Mouse (Mus musculus) midbrain, embryonic 12.5 days (tissue): ENCODE results near the gene Sp6. TPM values are rescaled to one million over a fixed set of nuclear protein-coding genes. Genes with fewer than 3 reads are reported as not detected.

Source experiments
- ATAC-seq: fragments of 200-750 bp; cut with Nextera tagmentation; 2 replicates; pipeline ENCODE4 v1.8.0; 2017; ENCODE audit warnings: low read depth, moderate TSS enrichment, moderate library complexity; ENCODE audit not compliant: low FRiP score
- H3K27ac ChIP-seq: fragments of 300-500 bp; sonication (generic); replicated peaks from 2 replicates; pipeline ENCODE4 v1.5.1; 2016; ENCODE audit warnings: mild to moderate bottlenecking
- H3K27me3 ChIP-seq: fragments of 300-500 bp; sonication (generic); 2 replicates; pipeline ENCODE4 v1.6.1; 2016; ENCODE audit warnings: mild to moderate bottlenecking
- H3K36me3 ChIP-seq: fragments of 300-500 bp; sonication (generic); 2 replicates; pipeline ENCODE4 v1.6.1; 2016
- H3K4me1 ChIP-seq: fragments of 300-500 bp; sonication (generic); 2 replicates; pipeline ENCODE4 v1.6.1; 2016
- H3K4me2 ChIP-seq: fragments of 300-500 bp; sonication (generic); replicated peaks from 2 replicates; pipeline ENCODE4 v1.6.1; 2016; ENCODE audit warnings: mild to moderate bottlenecking, moderate library complexity
- H3K4me3 ChIP-seq: fragments of 300-500 bp; sonication (generic); 2 replicates; pipeline ENCODE4 v1.5.1; 2016; ENCODE audit warnings: mild to moderate bottlenecking
- H3K9ac ChIP-seq: fragments of 300-500 bp; sonication (generic); replicated peaks from 2 replicates; pipeline ENCODE4 v1.6.1; 2016; ENCODE audit warnings: mild to moderate bottlenecking, moderate library complexity
- H3K9me3 ChIP-seq: fragments of 300-500 bp; sonication (generic); 2 replicates; pipeline ENCODE4 v1.6.1; 2016; ENCODE audit warnings: mild to moderate bottlenecking
- WGBS: fragments of 180-500 bp; shearing (Covaris S2); methylation state at CpG from one replicate; pipeline ENCODE4 v1.1.7; 2016; 5-methylcytosine and 5-hydroxymethylcytosine counted together
- polyA plus RNA-seq: library from polyadenylated mRNA; unstranded; fragments of >200 nt; fragmentation: Nextera tagmentation; extraction: Ambion mirVana; gene quantifications from 2 replicates; pipeline ENCODE4 v1.2.1, GENCODE M21; 2016

Sp6 gene
- 0.26 and 0.63 TPM in 2 replicates for polyA plus RNA-seq

- Histone ChIP-seq H3K36me3 (no peaks in the 10 kb centered on the region), H3K27me3 (peaks cover 87% of the 10 kb centered on the region), H3K4me3 (no peak within 1 kb of the TSS), H3K27ac (no peak within 1 kb of the TSS), H3K9ac (no peak within 1 kb of the TSS), H3K4me1 (0 out of 2 replicates have a peak, but pooled peaks cover under 1% of the 10 kb centered on the region), H3K4me2 (no peak within 1 kb of the TSS), H3K9me3 (no peaks in the 10 kb centered on the region)
- ATAC-seq, result no peak
- WGBS, result 20% methylated on average over 7 of the region's 8 CpGs
Measured at GRCm38 (mm10) chr11:97013121-97013670, at the start of gene Sp6. Sp6 (plus strand) TSS chr11:97013394.

- no peak overlapping the region for H3K4me2 ChIP-seq
- no peak overlapping the region for H3K27ac ChIP-seq
- H3K36me3 ChIP-seq, result peaks cover 50% of the 10 kb centered on the region
- no peaks in the 10 kb centered on the region for H3K27me3 ChIP-seq
- H3K4me3 ChIP-seq, result no peak overlapping the region
- H3K9me3 ChIP-seq, result no peaks in the 10 kb centered on the region
- 19% methylated on average over 8 of the region's 8 CpGs for WGBS
- H3K9ac ChIP-seq, result no peak overlapping the region
- H3K4me1 ChIP-seq, result no peaks in the 10 kb centered on the region
- ATAC-seq, result 0 out of 2 replicates have a peak, but pooled peaks have one; percentile 47
Measured at GRCm38 (mm10) chr11:96963580-96963979, 49.6 kb upstream of the Sp6 start.

GRCm38 (mm10) chr11:96966172-96966571 lies 47.0 kb upstream of the Sp6 start:
- no peaks in the 10 kb centered on the region for H3K9me3 ChIP-seq
- H3K27ac ChIP-seq, result no peak overlapping the region
- 95% methylated on average over 3 of the region's 3 CpGs for WGBS
- no peak for ATAC-seq
- no peak overlapping the region for H3K4me3 ChIP-seq
- no peaks in the 10 kb centered on the region for H3K27me3 ChIP-seq
- peaks cover 24% of the 10 kb centered on the region for H3K36me3 ChIP-seq
- H3K4me1 ChIP-seq, result no peaks in the 10 kb centered on the region
- no peak overlapping the region for H3K9ac ChIP-seq
- H3K4me2 ChIP-seq, result no peak overlapping the region

GRCm38 (mm10) chr11:96966914-96967543 lies 46.2 kb upstream of the Sp6 start:
- Histone ChIP-seq H3K36me3 (peaks cover 16% of the 10 kb centered on the region), H3K27ac (peak overlapping the region; percentile 30; the same call in 1 of the 2 replicates), H3K4me1 (no peaks in the 10 kb centered on the region), H3K4me3 (no peak overlapping the region), H3K4me2 (no peak overlapping the region), H3K9me3 (no peaks in the 10 kb centered on the region), H3K27me3 (no peaks in the 10 kb centered on the region), H3K9ac (no peak overlapping the region)
- ATAC-seq, result no peak
- WGBS, result 92% methylated on average over 13 of the region's 13 CpGs

- no peaks in the 10 kb centered on the region for H3K27me3 ChIP-seq
- no peak overlapping the region for H3K4me3 ChIP-seq
- no peak overlapping the region for H3K9ac ChIP-seq
- peaks cover 9% of the 10 kb centered on the region for H3K36me3 ChIP-seq
- H3K9me3 ChIP-seq, result no peaks in the 10 kb centered on the region
- H3K27ac ChIP-seq, result peak overlapping the region; percentile 30; the same call in 1 of the 2 replicates
- H3K4me1 ChIP-seq, result peaks cover 5% of the 10 kb centered on the region; the same call in 1 of the 2 replicates
- WGBS, result 91% methylated on average over 11 of the region's 11 CpGs
- ATAC-seq, result no peak
- no peak overlapping the region for H3K4me2 ChIP-seq
Measured at GRCm38 (mm10) chr11:96967544-96968269, 45.5 kb upstream of the Sp6 start.

- Histone ChIP-seq H3K9me3 (no peaks in the 10 kb centered on the region), H3K36me3 (0 out of 2 replicates have a peak, but pooled peaks cover 3% of the 10 kb centered on the region), H3K27me3 (no peaks in the 10 kb centered on the region), H3K4me3 (no peak overlapping the region), H3K4me2 (no peak overlapping the region), H3K9ac (no peak overlapping the region; the same call in 1 of the 2 replicates), H3K4me1 (peaks cover 5% of the 10 kb centered on the region; the same call in 1 of the 2 replicates), H3K27ac (no peak overlapping the region)
- WGBS, result 70% methylated on average over 6 of the region's 6 CpGs
- no peak for ATAC-seq
Measured at GRCm38 (mm10) chr11:96968476-96968875, 44.7 kb upstream of the Sp6 start.

- Histone ChIP-seq H3K4me2 (no peak overlapping the region), H3K9ac (no peak overlapping the region; the same call in 1 of the 2 replicates), H3K27me3 (no peaks in the 10 kb centered on the region), H3K27ac (no peak overlapping the region), H3K36me3 (0 out of 2 replicates have a peak, but pooled peaks cover 3% of the 10 kb centered on the region), H3K4me3 (no peak overlapping the region), H3K4me1 (peaks cover 5% of the 10 kb centered on the region), H3K9me3 (no peaks in the 10 kb centered on the region)
- no peak for ATAC-seq
- WGBS, result 70% methylated on average over 5 of the region's 5 CpGs
Measured at GRCm38 (mm10) chr11:96969280-96969722, 43.9 kb upstream of the Sp6 start.

- Histone ChIP-seq H3K9me3 (no peaks in the 10 kb centered on the region), H3K27me3 (no peaks in the 10 kb centered on the region), H3K27ac (no peak overlapping the region), H3K4me3 (no peak overlapping the region), H3K4me2 (no peak overlapping the region), H3K9ac (no peak overlapping the region), H3K36me3 (0 out of 2 replicates have a peak, but pooled peaks cover 3% of the 10 kb centered on the region), H3K4me1 (peaks cover 5% of the 10 kb centered on the region)
- WGBS, result 94% methylated on average over 1 of the region's 1 CpGs
- ATAC-seq, result no peak
Measured at GRCm38 (mm10) chr11:96969746-96970145, 43.4 kb upstream of the Sp6 start.

GRCm38 (mm10) chr11:96970341-96970740 lies 42.9 kb upstream of the Sp6 start:
- Histone ChIP-seq H3K27ac (no peak overlapping the region), H3K4me3 (no peak overlapping the region), H3K4me1 (peaks cover 5% of the 10 kb centered on the region), H3K27me3 (no peaks in the 10 kb centered on the region), H3K4me2 (no peak overlapping the region), H3K36me3 (0 out of 2 replicates have a peak, but pooled peaks cover 3% of the 10 kb centered on the region), H3K9me3 (no peaks in the 10 kb centered on the region), H3K9ac (no peak overlapping the region)
- no peak for ATAC-seq
- WGBS, result 91% methylated on average over 3 of the region's 3 CpGs

- H3K36me3 ChIP-seq, result no peaks in the 10 kb centered on the region
- H3K27ac ChIP-seq, result no peak overlapping the region
- H3K9ac ChIP-seq, result no peak overlapping the region
- no peaks in the 10 kb centered on the region for H3K9me3 ChIP-seq
- WGBS, result 86% methylated on average over 5 of the region's 5 CpGs
- peaks cover 18% of the 10 kb centered on the region for H3K4me1 ChIP-seq
- no peaks in the 10 kb centered on the region for H3K27me3 ChIP-seq
- ATAC-seq, result no peak
- H3K4me3 ChIP-seq, result no peak overlapping the region
- no peak overlapping the region for H3K4me2 ChIP-seq
Measured at GRCm38 (mm10) chr11:96972906-96973305, 40.3 kb upstream of the Sp6 start.

- Histone ChIP-seq H3K27me3 (no peaks in the 10 kb centered on the region), H3K27ac (peak overlapping the region; percentile 52), H3K4me3 (no peak overlapping the region), H3K36me3 (no peaks in the 10 kb centered on the region), H3K4me2 (no peak overlapping the region), H3K9ac (0 out of 2 replicates have a peak overlapping the region, but pooled peaks have one; percentile 32), H3K9me3 (no peaks in the 10 kb centered on the region), H3K4me1 (peaks cover 22% of the 10 kb centered on the region)
- no peak for ATAC-seq
- WGBS, result 93% methylated on average over 5 of the region's 5 CpGs
Measured at GRCm38 (mm10) chr11:96973426-96973964, 39.7 kb upstream of the Sp6 start.

- Histone ChIP-seq H3K9ac (no peak overlapping the region), H3K4me3 (no peak overlapping the region), H3K4me1 (peaks cover 27% of the 10 kb centered on the region), H3K4me2 (no peak overlapping the region), H3K27me3 (no peaks in the 10 kb centered on the region), H3K9me3 (no peaks in the 10 kb centered on the region), H3K36me3 (no peaks in the 10 kb centered on the region), H3K27ac (no peak overlapping the region)
- ATAC-seq, result no peak
- WGBS, result 92% methylated on average over 5 of the region's 5 CpGs
Measured at GRCm38 (mm10) chr11:96974813-96975212, 38.4 kb upstream of the Sp6 start.
